ENCODE assay signal across 19 mouse cellular contexts in the genomic region with DNA sequence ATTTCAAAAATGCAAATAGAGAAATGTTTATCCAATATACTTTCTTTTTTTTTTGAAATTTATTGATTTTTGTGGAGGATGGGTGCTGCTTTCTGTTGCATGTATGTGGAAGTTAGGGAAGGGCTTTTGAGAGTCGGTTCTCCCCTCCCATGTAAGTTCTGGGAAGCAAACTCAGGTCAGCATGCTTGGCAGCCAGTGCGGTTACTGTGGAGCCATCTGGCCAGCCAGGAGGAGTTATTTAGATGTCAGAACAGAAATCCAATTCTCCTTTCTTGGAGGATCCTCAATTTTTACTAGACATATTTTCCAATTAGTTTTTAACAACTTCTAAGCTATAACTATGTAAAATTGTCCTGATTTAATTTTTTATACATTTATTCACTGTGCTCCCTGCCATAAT. TPM values are rescaled to one million over a fixed set of nuclear protein-coding genes. Genes with fewer than 3 reads are reported as not detected.
A peak's percentile ranks its signal among the peaks of the same experiment; 100 is the strongest.
DNase-seq lines count a peak whose midpoint lies in the region; ATAC-seq and TF ChIP-seq lines count a peak whose summit lies in the region.
"Had no signal": no experiment of that assay in that cellular context is flagged by ENCODE, and none has a peak within 500 bp of the region (broad histone marks: within the 10 kb centered on the region; RNA-seq: fewer than 3 reads in every experiment).

No protein-coding gene starts in this region.

- H3K9ac ChIP-seq in forebrain, embryonic 14.5 days (ENCODE audit: low read length): no peak overlapping the region
- H3K9ac ChIP-seq in forebrain, embryonic 15.5 days (replicated peaks): no peak overlapping the region
- no peak overlapping the region for H3K9ac ChIP-seq in midbrain, postnatal 0 days (replicated peaks; ENCODE audit: low read length, poor library complexity, severe bottlenecking)
- H3K9ac ChIP-seq in midbrain, embryonic 11.5 days (ENCODE audit: low read length): no peak overlapping the region
- H3K9ac ChIP-seq: embryonic facial prominence, embryonic 15.5 days; forebrain, embryonic 12.5 days; kidney, embryonic 15.5 days; liver, embryonic 15.5 days; midbrain, embryonic 15.5 days had no signal

- no peak overlapping the region for H3K4me2 ChIP-seq in forebrain, embryonic 14.5 days (ENCODE audit: low read length)
- no peak overlapping the region for H3K4me2 ChIP-seq in forebrain, embryonic 15.5 days (replicated peaks)
- H3K4me2 ChIP-seq in midbrain, postnatal 0 days (ENCODE audit: low read depth, low read length, poor library complexity, severe bottlenecking): no peak overlapping the region
- H3K4me2 ChIP-seq in midbrain, embryonic 11.5 days: no peak overlapping the region
- H3K4me2 ChIP-seq: embryonic facial prominence, embryonic 15.5 days; forebrain, embryonic 12.5 days; kidney, embryonic 15.5 days; liver, embryonic 15.5 days; midbrain, embryonic 15.5 days had no signal

- H3K9me3 ChIP-seq in forebrain, embryonic 14.5 days (replicated peaks; ENCODE audit: control insufficient read depth, low read length): no peaks in the 10 kb centered on the region
- H3K9me3 ChIP-seq in forebrain, embryonic 15.5 days: no peaks in the 10 kb centered on the region
- H3K9me3 ChIP-seq in midbrain, postnatal 0 days (ENCODE audit: low read length): no peaks in the 10 kb centered on the region
- H3K9me3 ChIP-seq in midbrain, embryonic 11.5 days (ENCODE audit: control insufficient read depth, low read length): no peaks in the 10 kb centered on the region
- H3K9me3 ChIP-seq: embryonic facial prominence, embryonic 15.5 days; forebrain, embryonic 12.5 days; hindbrain, embryonic 10.5 days; kidney, embryonic 15.5 days; liver, embryonic 15.5 days; midbrain, embryonic 15.5 days had no signal

- peak; percentile 67 for DNase-seq in forebrain, embryonic 14.5 days (ENCODE audit: low spot score)
- peak; percentile 68 for DNase-seq in midbrain, postnatal 0 days (ENCODE audit: low spot score)
- no peak for DNase-seq in midbrain, embryonic 11.5 days (ENCODE audit: low spot score, missing footprints)
- DNase-seq in cerebellum, adult 9-10 months: peak; percentile 82
- no peak for DNase-seq in thymus, postnatal 25 days
- no peak for DNase-seq in thymus, postnatal 0 days (ENCODE audit: low spot score)
- DNase-seq: embryo, embryonic 11 days; heart, adult 11 months had no signal

- H3K27ac ChIP-seq in forebrain, embryonic 14.5 days (ENCODE audit: low read depth, low read length): no peak overlapping the region
- no peak overlapping the region for H3K27ac ChIP-seq in forebrain, embryonic 15.5 days (replicated peaks)
- no peak overlapping the region for H3K27ac ChIP-seq in midbrain, postnatal 0 days (ENCODE audit: low read depth, low read length)
- no peak overlapping the region for H3K27ac ChIP-seq in midbrain, embryonic 11.5 days (ENCODE audit: low read depth, low read length)
- H3K27ac ChIP-seq: embryonic facial prominence, embryonic 15.5 days; forebrain, embryonic 12.5 days; hindbrain, embryonic 10.5 days; kidney, embryonic 15.5 days; liver, embryonic 15.5 days; midbrain, embryonic 15.5 days had no signal

- H3K4me1 ChIP-seq in forebrain, embryonic 14.5 days (ENCODE audit: control insufficient read depth, insufficient read depth, low read length): no peaks in the 10 kb centered on the region
- H3K4me1 ChIP-seq in forebrain, embryonic 15.5 days: peaks cover 8% of the 10 kb centered on the region; the same call in 1 of the 2 replicates
- no peaks in the 10 kb centered on the region for H3K4me1 ChIP-seq in midbrain, postnatal 0 days (ENCODE audit: insufficient read depth, low read length)
- H3K4me1 ChIP-seq in midbrain, embryonic 11.5 days (ENCODE audit: control insufficient read depth, insufficient read depth, low read length): no peaks in the 10 kb centered on the region
- H3K4me1 ChIP-seq: embryonic facial prominence, embryonic 15.5 days; forebrain, embryonic 12.5 days; hindbrain, embryonic 10.5 days; kidney, embryonic 15.5 days; liver, embryonic 15.5 days; midbrain, embryonic 15.5 days had no signal

- no peak for TF ChIP-seq CTCF in midbrain, postnatal 0 days (IDR thresholded peaks at IDR 0.05)

- WGBS in forebrain, embryonic 14.5 days: 76% methylated on average over 2 of the region's 2 CpGs
- WGBS in forebrain, embryonic 15.5 days: 64% methylated on average over 2 of the region's 2 CpGs
- 83% methylated on average over 2 of the region's 2 CpGs for WGBS in midbrain, postnatal 0 days
- WGBS in midbrain, embryonic 11.5 days: 82% methylated on average over 2 of the region's 2 CpGs

- no peak overlapping the region for H3K4me3 ChIP-seq in forebrain, embryonic 14.5 days (ENCODE audit: low read depth, low read length)
- H3K4me3 ChIP-seq in forebrain, embryonic 15.5 days: no peak overlapping the region
- no peak overlapping the region for H3K4me3 ChIP-seq in midbrain, postnatal 0 days (ENCODE audit: low read depth, low read length)
- H3K4me3 ChIP-seq in midbrain, embryonic 11.5 days (ENCODE audit: low read depth, low read length): no peak overlapping the region
- H3K4me3 ChIP-seq: embryonic facial prominence, embryonic 15.5 days; forebrain, embryonic 12.5 days; hindbrain, embryonic 10.5 days; kidney, embryonic 15.5 days; liver, embryonic 15.5 days; midbrain, embryonic 15.5 days had no signal

- ATAC-seq in forebrain, embryonic 14.5 days: peak; percentile 48; the same call in 1 of the 2 replicates
- no peak; the same call in 1 of the 2 replicates for ATAC-seq in forebrain, embryonic 15.5 days (replicated peaks)
- no peak for ATAC-seq in midbrain, postnatal 0 days (ENCODE audit: low FRiP score)
- no peak for ATAC-seq in midbrain, embryonic 11.5 days (ENCODE audit: low FRiP score)
- no peak for ATAC-seq in inflammation-experienced regulatory T-cells, adult 6 months
- ATAC-seq: lung, postnatal 0 days; midbrain, embryonic 15.5 days had no signal

- H3K27me3 ChIP-seq in forebrain, embryonic 14.5 days (replicated peaks; ENCODE audit: control insufficient read depth, insufficient read depth, low read length): no peaks in the 10 kb centered on the region
- no peaks in the 10 kb centered on the region for H3K27me3 ChIP-seq in forebrain, embryonic 15.5 days
- no peaks in the 10 kb centered on the region for H3K27me3 ChIP-seq in midbrain, postnatal 0 days (ENCODE audit: insufficient read depth, low read length)
- H3K27me3 ChIP-seq in midbrain, embryonic 11.5 days (ENCODE audit: control insufficient read depth, insufficient read depth, low read length): no peaks in the 10 kb centered on the region
- H3K27me3 ChIP-seq: CH12.LX; embryonic facial prominence, embryonic 15.5 days; forebrain, embryonic 12.5 days; kidney, embryonic 15.5 days; liver, embryonic 15.5 days; midbrain, embryonic 15.5 days had no signal

- no peaks in the 10 kb centered on the region for H3K36me3 ChIP-seq in forebrain, embryonic 14.5 days (ENCODE audit: control insufficient read depth, insufficient read depth, low read length)
- no peaks in the 10 kb centered on the region for H3K36me3 ChIP-seq in forebrain, embryonic 15.5 days
- H3K36me3 ChIP-seq in midbrain, postnatal 0 days (ENCODE audit: insufficient read depth, low read length): no peaks in the 10 kb centered on the region
- no peaks in the 10 kb centered on the region for H3K36me3 ChIP-seq in midbrain, embryonic 11.5 days (ENCODE audit: control insufficient read depth, insufficient read depth, low read length)
- H3K36me3 ChIP-seq: embryonic facial prominence, embryonic 15.5 days; forebrain, embryonic 12.5 days; hindbrain, embryonic 10.5 days; kidney, embryonic 15.5 days; liver, embryonic 15.5 days; midbrain, embryonic 15.5 days had no signal

RNA-seq across cellular contexts. Expression of a gene that starts 21.8 kb away (rescaled TPM):
- polyA plus RNA-seq in forebrain, embryonic 14.5 days (2014; fragmentation: Nextera tagmentation; extraction: Ambion mirVana): 36.0 TPM in 2 replicates
- 27.2 and 33.9 TPM in 2 replicates for polyA plus RNA-seq in forebrain, embryonic 15.5 days (2015; fragmentation: Nextera tagmentation; extraction: Ambion mirVana)
- total RNA-seq in midbrain, postnatal 0 days (2014; rRNA removed): 194 and 235 TPM in 2 replicates
- polyA plus RNA-seq in midbrain, postnatal 0 days (2015; fragmentation: Nextera tagmentation; extraction: Ambion mirVana): 33.0 and 38.6 TPM in 2 replicates
- 12.6 and 13.3 TPM in 2 replicates for polyA plus RNA-seq in midbrain, embryonic 11.5 days (2014; fragmentation: Nextera tagmentation; extraction: Ambion mirVana)
- polyA plus RNA-seq in inflammation-experienced regulatory T-cells, adult 6 months (2017; shearing (Covaris generic)): under 1 TPM in 1 of 3 experiments, not detected in 2; 0.07 TPM
- polyA plus RNA-seq in thymus, postnatal 0 days (2015; fragmentation: Nextera tagmentation; extraction: Ambion mirVana): 4.7 and 5.3 TPM in 2 replicates
- total RNA-seq: megakaryocyte, adult 5-6 weeks had no signal

Comparison
In these comparisons a context has a peak if more than half of its experiments do, and no peak if none do; other contexts are left out.
1. DNase-seq: peak in forebrain, embryonic 14.5 days (single experiment), midbrain, postnatal 0 days (single experiment) and cerebellum, adult 9-10 months (single experiment); none in midbrain, embryonic 11.5 days (single experiment), thymus, postnatal 25 days (single experiment) and thymus, postnatal 0 days (single experiment).